Mouse (Mus musculus) stomach, embryonic 14.5 days (tissue): ENCODE results near the gene Ruvbl1. TPM values are rescaled to one million over a fixed set of nuclear protein-coding genes. Genes with fewer than 3 reads are reported as not detected.

Experiments used
- ATAC-seq: fragments of 200-750 bp; cut with Nextera tagmentation; 2 replicates; pipeline ENCODE4 v1.8.0; 2017; ENCODE audit warnings: low read depth, moderate TSS enrichment; ENCODE audit not compliant: insufficient number of reproducible peaks, insufficient read depth, low FRiP score
- H3K27ac ChIP-seq: fragments of 300-500 bp; sonication (generic); 2 replicates; pipeline ENCODE4 v1.5.1; 2014; ENCODE audit warnings: mild to moderate bottlenecking, low read length, moderate library complexity, mixed read lengths
- H3K27me3 ChIP-seq: fragments of 300-500 bp; sonication (generic); 2 replicates; pipeline ENCODE4 v1.6.1; 2014; ENCODE audit warnings: low read length, control low read depth, mixed read lengths; ENCODE audit not compliant: control insufficient read depth, insufficient read depth
- H3K36me3 ChIP-seq: fragments of 300-500 bp; sonication (generic); 2 replicates; pipeline ENCODE4 v1.6.1; 2014; ENCODE audit warnings: mild to moderate bottlenecking, control low read depth, low read length, moderate library complexity, mixed read lengths; ENCODE audit not compliant: control insufficient read depth, insufficient read depth
- H3K4me1 ChIP-seq: fragments of 300-500 bp; sonication (generic); 2 replicates; pipeline ENCODE4 v1.6.1; 2014; ENCODE audit warnings: low read length, control low read depth, mixed read lengths; ENCODE audit not compliant: control insufficient read depth, insufficient read depth
- H3K4me2 ChIP-seq: fragments of 300-500 bp; sonication (generic); replicated peaks from 2 replicates; pipeline ENCODE4 v1.6.1; 2014; ENCODE audit warnings: low read depth, low read length, control low read depth
- H3K4me3 ChIP-seq: fragments of 300-500 bp; sonication (generic); 2 replicates; pipeline ENCODE4 v1.5.1; 2014; ENCODE audit warnings: low read depth, low read length, control low read depth
- H3K9ac ChIP-seq: fragments of 300-500 bp; sonication (generic); replicated peaks from 2 replicates; pipeline ENCODE4 v1.6.1; 2014; ENCODE audit warnings: low read depth, mild to moderate bottlenecking, control low read depth, low read length, moderate library complexity, mixed read lengths
- H3K9me3 ChIP-seq: fragments of 300-500 bp; sonication (generic); 2 replicates; pipeline ENCODE4 v1.6.1; 2016; ENCODE audit warnings: low read depth, low read length, control low read depth; ENCODE audit not compliant: control insufficient read depth
- WGBS: fragments of 180-500 bp; shearing (Covaris S2); extraction: QIAGEN DNeasy Blood & Tissue Kit; methylation state at CpG from one replicate; pipeline ENCODE4 v1.1.7; 2014; 5-methylcytosine and 5-hydroxymethylcytosine counted together
- polyA plus RNA-seq: library from polyadenylated mRNA; unstranded; fragments of >200 nt; fragmentation: Nextera tagmentation; extraction: Ambion mirVana; gene quantifications from 2 replicates; pipeline ENCODE4 v1.2.1, GENCODE M21; 2014

Ruvbl1 gene
- polyA plus RNA-seq, 1 experiment from 2014 or later, result 120 TPM

- Histone ChIP-seq H3K27me3 (no peaks in the 10 kb centered on the region), H3K36me3 (peaks cover 46% of the 10 kb centered on the region), H3K9ac (no peak overlapping the region), H3K4me2 (no peak overlapping the region), H3K9me3 (no peaks in the 10 kb centered on the region), H3K27ac (no peak overlapping the region), H3K4me1 (0 out of 2 replicates have a peak, but pooled peaks cover 3% of the 10 kb centered on the region), H3K4me3 (no peak overlapping the region)
- 71% methylated on average over 13 of the region's 13 CpGs for WGBS
- no peak for ATAC-seq
Measured at GRCm38 (mm10) chr6:88502030-88502970, 37.1 kb downstream of the Ruvbl1 start.

DNA sequence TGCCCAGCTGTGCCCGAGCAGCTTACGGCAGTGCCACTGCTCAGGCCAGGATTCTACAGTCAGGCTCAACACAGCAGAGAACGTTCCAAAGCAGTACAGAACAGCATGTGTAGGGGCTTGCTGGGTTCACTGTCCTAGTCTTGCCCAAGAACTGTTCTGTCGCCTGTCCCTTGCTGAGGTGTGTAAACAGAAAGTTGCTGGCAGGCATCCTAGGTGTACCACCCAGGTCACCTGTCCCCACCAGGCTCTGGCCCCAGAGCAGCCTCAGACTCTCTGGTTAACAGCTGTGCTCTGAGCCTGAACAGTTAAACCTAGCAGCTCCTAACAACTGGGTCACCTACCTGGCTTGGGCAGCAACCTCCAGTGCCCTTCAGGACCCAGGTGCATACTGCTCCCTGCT lies 37.8 kb downstream of the Ruvbl1 start:
- Histone ChIP-seq H3K27ac (no peak overlapping the region), H3K4me1 (0 out of 2 replicates have a peak, but pooled peaks cover 3% of the 10 kb centered on the region), H3K27me3 (no peaks in the 10 kb centered on the region), H3K9me3 (no peaks in the 10 kb centered on the region), H3K9ac (no peak overlapping the region), H3K4me3 (no peak overlapping the region), H3K36me3 (peaks cover 51% of the 10 kb centered on the region), H3K4me2 (no peak overlapping the region)
- WGBS, result 89% methylated on average over 4 of the region's 4 CpGs
- ATAC-seq, result no peak

DNA sequence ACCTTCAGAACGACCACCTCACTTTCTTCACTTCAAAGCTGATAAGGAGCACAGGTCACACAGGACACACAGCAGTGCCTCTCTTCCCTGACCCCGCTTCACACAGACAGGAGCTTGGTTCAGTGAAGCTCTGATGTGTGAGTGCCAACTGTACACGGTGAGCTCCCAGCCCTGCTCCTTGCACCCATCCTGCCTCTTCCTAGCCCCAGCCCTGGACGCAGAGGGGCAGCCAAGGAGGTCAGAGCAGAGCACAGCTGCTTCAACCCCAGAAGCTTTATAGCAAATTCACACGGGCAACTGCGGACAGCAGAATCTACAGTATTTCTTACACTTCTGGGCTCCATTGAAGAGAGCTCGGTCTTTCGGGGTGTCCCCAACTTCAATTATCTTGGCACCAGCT lies 48.8 kb downstream of the Ruvbl1 start:
- no peak overlapping the region for H3K9ac ChIP-seq
- no peak for ATAC-seq
- WGBS, result 90% methylated on average over 8 of the region's 8 CpGs
- H3K4me2 ChIP-seq, result no peak overlapping the region
- H3K36me3 ChIP-seq, result peaks cover 64% of the 10 kb centered on the region
- peaks cover 5% of the 10 kb centered on the region; the same call in 1 of the 2 replicates for H3K4me1 ChIP-seq
- H3K27ac ChIP-seq, result no peak overlapping the region
- no peak overlapping the region for H3K4me3 ChIP-seq
- no peaks in the 10 kb centered on the region for H3K27me3 ChIP-seq
- no peaks in the 10 kb centered on the region for H3K9me3 ChIP-seq

DNA sequence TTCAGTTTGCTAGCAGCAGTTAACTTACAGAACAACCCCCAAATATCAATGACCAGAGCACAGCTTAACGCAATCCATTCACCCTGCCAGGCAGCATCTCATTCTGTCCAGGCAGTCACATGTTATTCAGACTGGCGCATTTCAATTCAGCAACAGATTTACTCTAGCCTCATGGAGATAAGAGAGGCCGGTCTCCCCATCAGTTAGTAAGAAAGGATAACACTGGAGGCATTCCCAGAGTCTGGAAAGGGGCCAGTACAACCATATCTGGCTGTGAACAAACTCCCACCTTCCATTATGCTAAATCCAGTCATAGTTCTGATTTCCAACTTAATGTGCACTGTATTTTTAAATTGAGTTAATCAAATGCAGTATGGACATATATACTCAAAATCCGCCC lies 49.3 kb downstream of the Ruvbl1 start:
- Histone ChIP-seq H3K27ac (no peak overlapping the region), H3K9ac (no peak overlapping the region), H3K27me3 (no peaks in the 10 kb centered on the region), H3K36me3 (peaks cover 62% of the 10 kb centered on the region), H3K9me3 (no peaks in the 10 kb centered on the region), H3K4me3 (no peak overlapping the region), H3K4me1 (peaks cover 5% of the 10 kb centered on the region; the same call in 1 of the 2 replicates), H3K4me2 (no peak overlapping the region)
- 80% methylated on average over 4 of the region's 4 CpGs for WGBS
- no peak for ATAC-seq

DNA sequence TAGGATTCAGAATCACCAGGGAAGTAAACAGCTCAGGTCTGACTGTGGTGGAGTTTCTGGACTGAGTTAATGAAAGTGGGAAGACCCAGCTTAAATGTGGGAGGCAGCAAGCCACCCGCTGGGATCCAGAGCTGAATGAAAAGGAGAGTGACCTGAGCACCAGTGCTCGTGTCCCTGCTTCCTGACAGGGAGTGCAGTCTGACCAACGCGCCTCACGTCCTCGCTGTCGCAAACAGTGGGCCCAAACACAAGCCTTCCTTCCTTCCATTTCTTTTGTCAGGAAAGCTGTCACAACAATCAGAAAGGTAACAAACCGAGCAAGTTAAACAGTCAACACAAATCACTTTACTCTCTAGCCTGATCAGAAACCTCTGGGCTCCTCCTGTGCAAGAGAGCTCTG lies 50.8 kb downstream of the Ruvbl1 start:
- peaks cover 47% of the 10 kb centered on the region for H3K36me3 ChIP-seq
- WGBS, result 86% methylated on average over 8 of the region's 8 CpGs
- no peak overlapping the region for H3K4me2 ChIP-seq

GRCm38 (mm10) chr6:88516667-88517066 lies 51.5 kb downstream of the Ruvbl1 start:
- Histone ChIP-seq H3K9me3 (no peaks in the 10 kb centered on the region), H3K27ac (no peak overlapping the region), H3K4me2 (peak overlapping the region; percentile 87), H3K36me3 (peaks cover 40% of the 10 kb centered on the region), H3K4me3 (no peak overlapping the region; the same call in 1 of the 2 replicates), H3K27me3 (no peaks in the 10 kb centered on the region), H3K9ac (no peak overlapping the region), H3K4me1 (peaks cover 5% of the 10 kb centered on the region; the same call in 1 of the 2 replicates)
- 66% methylated on average over 5 of the region's 5 CpGs for WGBS
- ATAC-seq, result no peak

More for the DNA sequence above, 50.8 kb downstream of the Ruvbl1 start:
- Histone ChIP-seq H3K9me3 (no peaks in the 10 kb centered on the region), H3K4me1 (peaks cover 5% of the 10 kb centered on the region; the same call in 1 of the 2 replicates), H3K4me3 (no peak overlapping the region), H3K9ac (no peak overlapping the region), H3K27me3 (no peaks in the 10 kb centered on the region), H3K27ac (no peak overlapping the region)
- ATAC-seq, result no peak

- peak overlapping the region; percentile 87 for H3K4me2 ChIP-seq
- H3K4me1 ChIP-seq, result peaks cover 5% of the 10 kb centered on the region; the same call in 1 of the 2 replicates
- H3K27ac ChIP-seq, result peak overlapping the region; percentile 79; the same call in 1 of the 2 replicates
- peak overlapping the region; percentile 98 for H3K9ac ChIP-seq
- WGBS, result 7% methylated on average over 18 of the region's 18 CpGs
- H3K4me3 ChIP-seq, result peak overlapping the region; percentile 88
- no peaks in the 10 kb centered on the region for H3K9me3 ChIP-seq
- no peaks in the 10 kb centered on the region for H3K27me3 ChIP-seq
- H3K36me3 ChIP-seq, result peaks cover 29% of the 10 kb centered on the region
- ATAC-seq, result no peak
Measured at GRCm38 (mm10) chr6:88517701-88518403, 52.6 kb downstream of the Ruvbl1 start.
